Mouse (Mus musculus) naive thymus-derived CD4-positive, alpha-beta T cell, adult 2 months (primary cell): ENCODE data around the gene Il25.
"Not testable (repeated sequence)": the region's sequence is repeated elsewhere in the genome, so short reads cannot be mapped to it uniquely, and the experiment has no call there.

Source experiments
- DNase-seq: peaks from one replicate; pipeline ENCODE4 v3.0.0-alpha.2; 2011; ENCODE audit warnings: low read depth

Il25 gene

GRCm38 (mm10) chr14:54955481-54955880 is 23.0 kb downstream of the Il25 start:
- DNase-seq: no peak

GRCm38 (mm10) chr14:54956533-54956932 is 24.0 kb downstream of the Il25 start:
- DNase-seq: no peak

GRCm38 (mm10) chr14:54958503-54958902 is 26.0 kb downstream of the Il25 start:
- no peak for DNase-seq

- no peak for DNase-seq
Measured at GRCm38 (mm10) chr14:54959197-54959596, 26.7 kb downstream of the Il25 start.

GRCm38 (mm10) chr14:54959853-54960613 is 27.5 kb downstream of the Il25 start:
- DNase-seq: not testable (repeated sequence)

GRCm38 (mm10) chr14:54960769-54961168 is 28.3 kb downstream of the Il25 start:
- peak; percentile 26 for DNase-seq

- no peak for DNase-seq
Measured at GRCm38 (mm10) chr14:54961487-54961886, 29.0 kb downstream of the Il25 start.

- DNase-seq: no peak
Measured at GRCm38 (mm10) chr14:54962714-54963113, 30.2 kb downstream of the Il25 start.

- DNase-seq: no peak
Measured at GRCm38 (mm10) chr14:54963727-54964126, 31.2 kb downstream of the Il25 start.

GRCm38 (mm10) chr14:54965044-54965443 is 32.5 kb downstream of the Il25 start:
- no peak for DNase-seq

- DNase-seq: no peak
Measured at GRCm38 (mm10) chr14:54965631-54966030, 33.1 kb downstream of the Il25 start.

GRCm38 (mm10) chr14:54966320-54966977 is 34.0 kb downstream of the Il25 start, which contains the start of gene Myh6:
Myh6 (minus strand) TSS chr14:54966927.
- no peak for DNase-seq

GRCm38 (mm10) chr14:54967874-54968273 is 35.4 kb downstream of the Il25 start:
- DNase-seq: no peak

GRCm38 (mm10) chr14:54968344-54968743 is 35.8 kb downstream of the Il25 start:
- DNase-seq: no peak

GRCm38 (mm10) chr14:54972786-54973185 is 40.3 kb downstream of the Il25 start:
- not testable (repeated sequence) for DNase-seq

- no peak for DNase-seq
Measured at GRCm38 (mm10) chr14:54974068-54974791, 41.7 kb downstream of the Il25 start.

GRCm38 (mm10) chr14:54976633-54977032 is 44.1 kb downstream of the Il25 start, which contains the start of gene Gm17428:
Gm17428 (plus strand) TSS chr14:54976933.
- no peak for DNase-seq

- DNase-seq: no peak
Measured at GRCm38 (mm10) chr14:54978664-54979063, 46.2 kb downstream of the Il25 start.

- DNase-seq: no peak
Measured at GRCm38 (mm10) chr14:54981934-54982333, 49.4 kb downstream of the Il25 start.
